Mouse (Mus musculus) intestine, embryonic 14.5 days (tissue): Measurements from ENCODE around the gene Carmil1. TPM values are rescaled to one million over a fixed set of nuclear protein-coding genes. Genes with fewer than 3 reads are reported as not detected.

Experiments
- ATAC-seq: fragments of 200-750 bp; cut with Nextera tagmentation; replicated peaks from 2 replicates; pipeline ENCODE4 v1.8.0; 2017; ENCODE audit warnings: low read depth, moderate number of reproducible peaks, moderate TSS enrichment, moderate library complexity; ENCODE audit not compliant: low FRiP score, low TSS enrichment
- DNase-seq: peaks from one replicate; pipeline ENCODE4 v3.0.0-alpha.2; 2018; ENCODE audit warnings: low spot score
- H3K27ac ChIP-seq: fragments of 300-500 bp; sonication (generic); 2 replicates; pipeline ENCODE4 v1.5.1; 2014; ENCODE audit warnings: low read depth, mild to moderate bottlenecking, control low read depth
- H3K27me3 ChIP-seq: fragments of 300-500 bp; sonication (generic); replicated peaks from 2 replicates; pipeline ENCODE4 v1.6.1; 2014; ENCODE audit warnings: low read length, control low read depth; ENCODE audit not compliant: control insufficient read depth, insufficient read depth
- H3K36me3 ChIP-seq: fragments of 300-500 bp; sonication (generic); 2 replicates; pipeline ENCODE4 v1.6.1; 2014; ENCODE audit warnings: low read length, control low read depth; ENCODE audit not compliant: control insufficient read depth, insufficient read depth
- H3K4me1 ChIP-seq: fragments of 300-500 bp; sonication (generic); replicated peaks from 2 replicates; pipeline ENCODE4 v1.6.1; 2014; ENCODE audit warnings: low read length, control low read depth, mixed read lengths; ENCODE audit not compliant: control insufficient read depth, insufficient read depth
- H3K4me2 ChIP-seq: fragments of 300-500 bp; sonication (generic); 2 replicates; pipeline ENCODE4 v1.6.1; 2014; ENCODE audit warnings: low read length
- H3K4me3 ChIP-seq: fragments of 300-500 bp; sonication (generic); 2 replicates; pipeline ENCODE4 v1.5.1; 2014; ENCODE audit warnings: low read depth, low read length, control low read depth, mixed read lengths
- H3K9ac ChIP-seq: fragments of 300-500 bp; sonication (generic); 2 replicates; pipeline ENCODE4 v1.6.1; 2014; ENCODE audit warnings: mild to moderate bottlenecking, low read length
- H3K9me3 ChIP-seq: fragments of 300-500 bp; sonication (generic); 2 replicates; pipeline ENCODE4 v1.6.1; 2016; ENCODE audit warnings: low read length, control low read depth; ENCODE audit not compliant: control insufficient read depth
- WGBS: fragments of 180-500 bp; shearing (Covaris S2); extraction: QIAGEN DNeasy Blood & Tissue Kit; methylation state at CpG from one replicate; pipeline ENCODE4 v1.1.7; 2014; 5-methylcytosine and 5-hydroxymethylcytosine counted together
- polyA plus RNA-seq: library from polyadenylated mRNA; unstranded; fragments of >200 nt; fragmentation: Nextera tagmentation; extraction: Ambion mirVana; gene quantifications from 2 replicates; pipeline ENCODE4 v1.2.1, GENCODE M21; 2014

Gene Carmil1
- polyA plus RNA-seq, 1 experiment from 2014 or later, result 43.5 TPM

- Histone ChIP-seq H3K9ac (no peak overlapping the region), H3K27ac (no peak overlapping the region), H3K36me3 (0 out of 2 replicates have a peak, but pooled peaks cover 2% of the 10 kb centered on the region), H3K9me3 (no peaks in the 10 kb centered on the region), H3K27me3 (no peaks in the 10 kb centered on the region), H3K4me2 (no peak overlapping the region), H3K4me3 (no peak overlapping the region), H3K4me1 (no peaks in the 10 kb centered on the region)
- ATAC-seq, result no peak
- 77% methylated on average over 8 of the region's 8 CpGs for WGBS
- no peak for DNase-seq
Observed at GRCm38 (mm10) chr13:24159190-24159965, 121.2 kb downstream of the Carmil1 start.

- H3K4me3 ChIP-seq, result no peak overlapping the region
- no peak for ATAC-seq
Observed at GRCm38 (mm10) chr13:24157560-24158011, 123.0 kb downstream of the Carmil1 start.

GRCm38 (mm10) chr13:24155190-24155589 is 125.4 kb downstream of the Carmil1 start:
- no peaks in the 10 kb centered on the region for H3K4me1 ChIP-seq
- H3K4me2 ChIP-seq, result no peak overlapping the region
- no peaks in the 10 kb centered on the region for H3K9me3 ChIP-seq
- DNase-seq, result no peak
- peaks cover 3% of the 10 kb centered on the region; the same call in 1 of the 2 replicates for H3K36me3 ChIP-seq
- 46% methylated on average over 6 of the region's 6 CpGs for WGBS
- no peak overlapping the region for H3K4me3 ChIP-seq
- no peaks in the 10 kb centered on the region for H3K27me3 ChIP-seq
- H3K27ac ChIP-seq, result no peak overlapping the region
- ATAC-seq, result no peak
- no peak overlapping the region for H3K9ac ChIP-seq

More at GRCm38 (mm10) chr13:24157560-24158011, 123.0 kb downstream of the Carmil1 start:
- peaks cover 3% of the 10 kb centered on the region; the same call in 1 of the 2 replicates for H3K36me3 ChIP-seq
- no peak overlapping the region for H3K9ac ChIP-seq
- no peaks in the 10 kb centered on the region for H3K4me1 ChIP-seq
- no peaks in the 10 kb centered on the region for H3K9me3 ChIP-seq
- H3K27me3 ChIP-seq, result no peaks in the 10 kb centered on the region
- DNase-seq, result no peak
- 91% methylated on average over 10 of the region's 10 CpGs for whole genome bisulfite sequencing
- no peak overlapping the region for H3K4me2 ChIP-seq
- H3K27ac ChIP-seq, result no peak overlapping the region

DNA sequence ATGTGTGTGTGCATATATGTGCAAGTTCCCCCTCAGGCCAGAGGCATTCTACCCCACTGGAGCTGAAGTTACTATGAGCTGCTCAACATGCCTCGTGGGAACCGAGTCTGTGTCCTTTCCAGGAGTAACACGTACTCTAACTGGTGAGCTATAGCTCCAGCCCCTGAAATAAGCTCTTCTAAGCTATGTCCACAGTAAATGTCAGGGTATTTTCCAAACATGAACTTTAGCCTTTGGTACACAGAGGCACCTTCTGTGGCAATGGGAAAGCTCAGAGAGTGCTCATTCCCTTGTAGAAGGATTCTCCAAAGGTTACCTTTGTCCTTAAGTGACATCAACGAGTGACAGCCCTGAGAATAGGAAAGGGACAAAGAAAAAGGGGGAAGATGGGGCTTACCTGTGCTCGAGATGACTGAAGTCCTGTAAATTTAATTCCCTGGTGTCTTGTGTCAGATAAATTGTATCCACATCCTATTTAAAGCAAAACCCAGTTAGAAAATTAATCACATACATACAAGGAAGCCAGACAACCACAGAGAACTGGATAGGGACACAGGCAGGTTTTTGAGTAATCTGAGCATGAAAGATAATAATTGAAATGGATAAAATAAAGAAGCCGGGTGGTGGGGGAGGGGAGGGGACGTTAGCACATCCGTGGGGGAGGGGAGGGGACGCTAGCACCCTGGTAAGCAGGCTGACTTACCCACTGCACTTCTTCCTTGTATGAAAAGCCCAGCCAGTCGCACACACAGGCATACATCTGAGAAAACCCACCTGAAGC is 126.1 kb downstream of the Carmil1 start:
- WGBS, result 44% methylated on average over 10 of the region's 10 CpGs
- DNase-seq (no peak), ATAC-seq (no peak)
- Histone ChIP-seq H3K4me3 (no peak overlapping the region), H3K9me3 (no peaks in the 10 kb centered on the region), H3K4me1 (no peaks in the 10 kb centered on the region), H3K27ac (no peak overlapping the region), H3K4me2 (no peak overlapping the region), H3K27me3 (no peaks in the 10 kb centered on the region), H3K36me3 (peaks cover 3% of the 10 kb centered on the region; the same call in 1 of the 2 replicates), H3K9ac (no peak overlapping the region)

DNA sequence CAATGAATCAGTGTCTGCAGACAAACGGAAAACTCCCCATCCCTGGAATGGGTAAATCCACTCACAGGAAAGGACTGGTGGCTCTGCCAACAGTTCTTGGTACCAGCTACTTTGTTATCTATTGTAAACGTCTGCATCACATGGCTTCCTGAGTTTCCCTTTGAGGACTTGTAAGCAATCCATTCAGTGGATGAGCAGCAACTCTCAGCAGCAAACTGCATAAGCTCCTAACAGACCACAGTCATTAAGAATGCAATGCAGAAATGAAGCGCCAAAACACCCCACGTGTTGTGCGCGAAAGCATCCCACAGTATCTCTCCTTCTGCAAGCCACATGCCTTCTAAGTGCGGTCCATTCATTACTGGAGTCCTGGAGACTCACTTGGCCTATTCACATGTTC is 128.0 kb downstream of the Carmil1 start:
- no peaks in the 10 kb centered on the region for H3K9me3 ChIP-seq
- ATAC-seq, result no peak

GRCm38 (mm10) chr13:24151335-24151734 is 129.3 kb downstream of the Carmil1 start:
- no peak overlapping the region for H3K27ac ChIP-seq
- 81% methylated on average over 6 of the region's 6 CpGs for WGBS
- no peak for DNase-seq
- no peaks in the 10 kb centered on the region for H3K9me3 ChIP-seq
- no peak overlapping the region for H3K9ac ChIP-seq
- ATAC-seq, result no peak
- H3K36me3 ChIP-seq, result peaks cover 7% of the 10 kb centered on the region
- no peak overlapping the region for H3K4me3 ChIP-seq
- H3K4me2 ChIP-seq, result no peak overlapping the region
- H3K4me1 ChIP-seq, result no peaks in the 10 kb centered on the region
- H3K27me3 ChIP-seq, result no peaks in the 10 kb centered on the region

More for the DNA sequence above, 128.0 kb downstream of the Carmil1 start:
- no peak overlapping the region for H3K27ac ChIP-seq
- no peaks in the 10 kb centered on the region for H3K27me3 ChIP-seq
- H3K4me3 ChIP-seq, result no peak overlapping the region
- no peak overlapping the region for H3K9ac ChIP-seq
- no peaks in the 10 kb centered on the region for H3K4me1 ChIP-seq
- no peak overlapping the region for H3K4me2 ChIP-seq
- peaks cover 3% of the 10 kb centered on the region; the same call in 1 of the 2 replicates for H3K36me3 ChIP-seq
- DNase-seq, result no peak
- 72% methylated on average over 7 of the region's 7 CpGs for WGBS

DNA sequence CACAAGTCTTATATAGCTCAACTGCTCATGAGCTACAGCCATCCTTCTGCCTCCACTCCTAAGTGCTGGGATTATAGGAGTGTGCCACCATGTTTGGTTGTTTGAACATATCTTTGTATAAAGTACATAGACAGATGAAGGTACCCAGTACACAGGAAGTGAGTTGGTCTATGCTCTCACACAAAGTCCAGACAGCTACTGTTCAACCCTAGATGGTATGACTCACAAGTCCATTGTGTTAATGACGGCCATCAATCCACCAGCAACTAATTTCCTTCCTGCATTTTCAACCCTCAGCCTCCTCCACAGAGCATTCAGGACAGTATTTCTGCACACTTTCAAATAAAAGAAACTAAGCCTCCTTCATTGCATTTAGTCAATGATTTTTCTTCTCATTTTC is 132.0 kb downstream of the Carmil1 start:
- Histone ChIP-seq H3K4me2 (no peak overlapping the region), H3K4me3 (no peak overlapping the region), H3K36me3 (peaks cover 5% of the 10 kb centered on the region; the same call in 1 of the 2 replicates), H3K9ac (no peak overlapping the region), H3K4me1 (no peaks in the 10 kb centered on the region), H3K9me3 (no peaks in the 10 kb centered on the region), H3K27me3 (no peaks in the 10 kb centered on the region), H3K27ac (no peak overlapping the region)
- 61% methylated on average over 1 of the region's 1 CpGs for WGBS
- DNase-seq, result no peak
- no peak for ATAC-seq

DNA sequence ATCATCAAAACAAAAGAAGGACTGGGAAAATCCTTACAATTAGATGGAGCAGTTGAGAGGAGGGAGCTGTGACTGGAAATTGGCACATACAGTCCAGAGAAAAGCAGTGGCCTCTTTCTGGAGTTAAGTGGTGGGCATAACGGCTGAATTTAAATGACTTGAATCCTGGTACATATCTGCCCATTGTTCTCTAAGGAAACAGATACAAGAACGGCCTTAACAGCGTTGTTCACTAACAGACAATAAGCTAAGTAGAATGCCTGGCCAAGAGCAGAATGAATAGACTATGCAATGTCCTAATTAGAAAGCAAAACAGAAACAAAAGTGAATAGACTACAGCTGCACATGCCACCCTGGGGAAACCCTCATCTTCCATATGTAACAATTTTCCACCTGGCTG is 133.6 kb downstream of the Carmil1 start:
- no peak overlapping the region for H3K9ac ChIP-seq
- peaks cover 5% of the 10 kb centered on the region; the same call in 1 of the 2 replicates for H3K36me3 ChIP-seq
- no peak overlapping the region for H3K27ac ChIP-seq
- WGBS, result 93% methylated on average over 3 of the region's 3 CpGs
- no peaks in the 10 kb centered on the region for H3K9me3 ChIP-seq
- H3K27me3 ChIP-seq, result no peaks in the 10 kb centered on the region
- H3K4me1 ChIP-seq, result no peaks in the 10 kb centered on the region
- H3K4me2 ChIP-seq, result no peak overlapping the region
- DNase-seq (no peak), ATAC-seq (no peak)
- H3K4me3 ChIP-seq, result no peak overlapping the region
